Mouse (Mus musculus) hindbrain, embryonic 16.5 days (tissue): ENCODE measurements at regions not wholly inside any gene's neighbourhood (a gene's known extent, or its start where the extent isn't known, plus 50 kb on each side); places are given as distances from the start of the nearest gene placed in this dataset.
A peak's percentile ranks its signal among the peaks of the same experiment; 100 is the strongest.

Experiments used
- ATAC-seq: fragments of 200-750 bp; cut with Nextera tagmentation; 2 replicates; pipeline ENCODE4 v1.8.0; 2017; ENCODE audit warnings: moderate TSS enrichment, moderate library complexity
- H3K27ac ChIP-seq: fragments of 300-500 bp; sonication (generic); 2 replicates; pipeline ENCODE4 v1.5.1; 2014; ENCODE audit warnings: low read depth, mild to moderate bottlenecking, control low read depth, low read length, moderate library complexity
- H3K27me3 ChIP-seq: fragments of 300-500 bp; sonication (generic); replicated peaks from 2 replicates; pipeline ENCODE4 v1.6.1; 2014; ENCODE audit warnings: low read length; ENCODE audit not compliant: control insufficient read depth, insufficient read depth
- H3K36me3 ChIP-seq: fragments of 300-500 bp; sonication (generic); 2 replicates; pipeline ENCODE4 v1.6.1; 2014; ENCODE audit warnings: mild to moderate bottlenecking, low read length, moderate library complexity, mixed read lengths; ENCODE audit not compliant: control insufficient read depth, insufficient read depth
- H3K4me1 ChIP-seq: fragments of 300-500 bp; sonication (generic); 2 replicates; pipeline ENCODE4 v1.6.1; 2014; ENCODE audit warnings: low read depth, low read length; ENCODE audit not compliant: control insufficient read depth, insufficient read depth
- H3K4me2 ChIP-seq: fragments of 300-500 bp; sonication (generic); 2 replicates; pipeline ENCODE4 v1.6.1; 2014; ENCODE audit warnings: mild to moderate bottlenecking, low read length, control low read depth, moderate library complexity
- H3K4me3 ChIP-seq: fragments of 300-500 bp; sonication (generic); 2 replicates; pipeline ENCODE4 v1.5.1; 2014; ENCODE audit warnings: mild to moderate bottlenecking, low read length, control low read depth, moderate library complexity
- H3K9ac ChIP-seq: fragments of 300-500 bp; sonication (generic); 2 replicates; pipeline ENCODE4 v1.6.1; 2014; ENCODE audit warnings: low read depth, mild to moderate bottlenecking, control low read depth, low read length, moderate library complexity
- H3K9me3 ChIP-seq: fragments of 300-500 bp; sonication (generic); 2 replicates; pipeline ENCODE4 v1.6.1; 2014; ENCODE audit warnings: mild to moderate bottlenecking, low read length, moderate library complexity; ENCODE audit not compliant: control insufficient read depth
- WGBS: fragments of 180-500 bp; shearing (Covaris S2); extraction: QIAGEN DNeasy Blood & Tissue Kit; methylation state at CpG from one replicate; pipeline ENCODE4 v1.1.7; 2014; 5-methylcytosine and 5-hydroxymethylcytosine counted together

- ATAC-seq, result no peak
- no peak overlapping the region for H3K27ac ChIP-seq
- peaks cover 3% of the 10 kb centered on the region for H3K9me3 ChIP-seq
- H3K4me3 ChIP-seq, result no peak overlapping the region
- no peaks in the 10 kb centered on the region for H3K4me1 ChIP-seq
- 85% methylated on average over 9 of the region's 9 CpGs for WGBS
- no peak overlapping the region for H3K9ac ChIP-seq
- H3K36me3 ChIP-seq, result no peaks in the 10 kb centered on the region
- no peak overlapping the region for H3K4me2 ChIP-seq
- H3K27me3 ChIP-seq, result no peaks in the 10 kb centered on the region
Measured at GRCm38 (mm10) chr19:37754024-37754423, 56.4 kb downstream of the Cyp26a1 start.

DNA sequence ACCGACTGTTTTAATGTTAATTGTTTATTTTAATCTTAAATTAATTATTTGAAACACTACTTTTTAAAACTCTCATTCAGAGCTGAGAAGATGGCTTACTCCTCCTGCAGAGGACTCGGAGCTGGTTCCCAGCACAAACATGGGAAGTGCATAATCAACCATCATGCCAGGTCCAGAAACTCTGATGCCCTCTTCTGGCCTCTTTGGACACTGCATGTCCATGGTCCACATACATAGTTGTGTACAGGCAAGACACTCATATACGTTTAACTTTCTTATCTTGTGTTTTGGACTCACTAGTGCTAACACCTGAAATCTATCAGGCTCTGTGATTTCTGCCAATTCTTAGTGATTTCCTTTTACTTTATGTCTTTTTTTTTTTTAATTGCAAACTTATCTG lies 57.8 kb downstream of the Cyp26a1 start:
- Histone ChIP-seq H3K9me3 (peaks cover 3% of the 10 kb centered on the region), H3K4me1 (no peaks in the 10 kb centered on the region), H3K4me3 (no peak overlapping the region), H3K36me3 (no peaks in the 10 kb centered on the region), H3K9ac (no peak overlapping the region), H3K27me3 (no peaks in the 10 kb centered on the region), H3K27ac (no peak overlapping the region), H3K4me2 (no peak overlapping the region)
- 90% methylated on average over 3 of the region's 3 CpGs for WGBS
- ATAC-seq, result no peak

DNA sequence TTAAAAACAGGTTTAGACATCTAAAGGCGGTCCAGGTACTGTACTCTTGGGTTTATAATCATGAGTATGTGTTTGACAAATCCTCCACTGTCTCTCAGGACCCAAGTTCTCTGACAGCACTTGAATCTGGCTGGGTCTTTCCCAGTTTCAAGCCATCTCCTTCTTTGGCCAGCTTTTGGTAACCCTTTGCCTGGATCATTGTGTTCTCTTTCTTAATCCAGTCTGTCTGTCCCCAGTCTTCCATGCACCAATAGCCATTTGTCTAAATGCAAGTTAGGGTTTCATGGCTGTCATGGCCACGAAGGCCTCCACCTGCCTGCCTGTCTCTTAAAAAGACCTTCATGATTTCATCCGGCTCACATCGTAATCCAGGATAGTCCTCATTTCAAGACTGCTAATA lies 71.8 kb downstream of the Cyp26a1 start:
- Histone ChIP-seq H3K4me1 (no peaks in the 10 kb centered on the region), H3K27me3 (no peaks in the 10 kb centered on the region), H3K4me3 (no peak overlapping the region), H3K4me2 (no peak overlapping the region), H3K9me3 (no peaks in the 10 kb centered on the region), H3K9ac (no peak overlapping the region), H3K27ac (no peak overlapping the region), H3K36me3 (no peaks in the 10 kb centered on the region)
- WGBS, result 92% methylated on average over 4 of the region's 4 CpGs
- ATAC-seq, result no peak

DNA sequence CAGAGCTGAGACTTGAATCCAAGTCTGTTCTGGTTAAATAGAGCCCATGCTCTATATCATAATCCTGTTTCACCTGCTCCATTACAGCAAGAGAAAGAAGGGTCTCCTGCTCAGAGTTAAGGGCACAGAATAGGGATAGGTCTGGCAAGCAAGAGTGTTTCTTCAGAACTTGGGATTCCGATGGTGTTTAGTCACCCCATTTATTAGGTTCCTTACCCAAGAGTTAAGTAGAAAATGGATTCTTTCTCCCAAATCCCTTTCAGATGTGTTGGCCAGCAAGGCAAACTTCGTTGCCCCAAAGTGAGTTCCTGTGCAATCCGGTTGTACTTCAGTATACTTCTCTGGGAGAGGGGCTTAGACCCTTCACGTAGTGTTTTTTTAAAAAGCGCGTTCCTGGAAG lies 74.4 kb downstream of the Cyp26a1 start:
- H3K27ac ChIP-seq, result no peak overlapping the region
- no peak overlapping the region for H3K9ac ChIP-seq
- H3K4me3 ChIP-seq, result no peak overlapping the region
- H3K36me3 ChIP-seq, result no peaks in the 10 kb centered on the region
- H3K27me3 ChIP-seq, result no peaks in the 10 kb centered on the region
- 91% methylated on average over 6 of the region's 6 CpGs for WGBS
- no peaks in the 10 kb centered on the region for H3K4me1 ChIP-seq
- no peak overlapping the region for H3K4me2 ChIP-seq
- no peaks in the 10 kb centered on the region for H3K9me3 ChIP-seq
- ATAC-seq, result no peak

DNA sequence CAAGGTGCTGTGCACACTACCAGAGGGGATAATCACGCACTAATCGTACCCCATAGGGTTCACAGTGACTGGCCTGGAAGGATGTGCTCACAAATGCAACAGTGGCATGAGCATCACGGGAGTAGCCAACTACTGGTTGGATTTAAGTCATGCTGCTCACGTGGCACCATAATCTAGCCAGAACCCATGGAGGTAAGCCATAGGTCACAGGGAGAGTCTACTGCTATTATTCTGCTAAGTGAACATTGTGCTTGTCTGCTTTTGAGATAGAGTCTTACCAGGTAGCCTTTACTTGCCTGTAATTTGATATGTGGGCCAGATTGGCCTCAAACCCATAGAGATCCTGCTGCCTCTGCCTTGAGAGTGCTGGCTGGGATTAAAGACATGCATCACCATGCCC lies 77.0 kb downstream of the Cyp26a1 start:
- WGBS, result 97% methylated on average over 4 of the region's 4 CpGs
- Histone ChIP-seq H3K9ac (no peak overlapping the region), H3K4me3 (no peak overlapping the region), H3K4me1 (no peaks in the 10 kb centered on the region), H3K9me3 (no peaks in the 10 kb centered on the region), H3K36me3 (no peaks in the 10 kb centered on the region), H3K27me3 (no peaks in the 10 kb centered on the region), H3K27ac (no peak overlapping the region), H3K4me2 (no peak overlapping the region)
- ATAC-seq, result no peak

- 97% methylated on average over 1 of the region's 1 CpGs for WGBS
- no peaks in the 10 kb centered on the region for H3K9me3 ChIP-seq
- no peak overlapping the region for H3K4me2 ChIP-seq
- H3K27me3 ChIP-seq, result no peaks in the 10 kb centered on the region
- no peaks in the 10 kb centered on the region for H3K4me1 ChIP-seq
- no peak overlapping the region for H3K27ac ChIP-seq
- no peak overlapping the region for H3K4me3 ChIP-seq
- H3K9ac ChIP-seq, result no peak overlapping the region
- no peak for ATAC-seq
- no peaks in the 10 kb centered on the region for H3K36me3 ChIP-seq
Measured at GRCm38 (mm10) chr19:37774966-37775365, 77.4 kb downstream of the Cyp26a1 start.

DNA sequence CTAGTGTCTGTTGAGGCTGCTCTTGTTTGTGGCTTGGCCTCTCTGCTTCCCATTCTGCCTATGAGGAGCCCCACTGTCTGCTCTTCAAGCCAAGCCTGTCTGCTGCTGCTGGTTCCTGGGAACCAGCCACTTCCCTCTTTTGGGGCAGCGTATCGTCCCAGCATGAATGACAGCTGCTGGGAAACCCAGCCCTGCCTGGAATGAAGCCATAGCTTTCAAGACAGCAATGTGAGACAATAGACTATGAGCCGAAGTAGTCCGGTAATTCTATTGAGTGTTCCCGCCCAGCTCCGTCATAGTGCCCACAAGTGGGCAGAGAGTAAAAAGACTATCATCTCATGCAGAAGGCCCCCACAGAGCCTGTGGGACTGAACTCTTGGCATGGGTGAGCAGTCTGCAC lies 80.4 kb downstream of the Cyp26a1 start:
- Histone ChIP-seq H3K4me3 (no peak overlapping the region), H3K36me3 (no peaks in the 10 kb centered on the region), H3K4me1 (no peaks in the 10 kb centered on the region), H3K9ac (no peak overlapping the region), H3K4me2 (no peak overlapping the region), H3K27me3 (no peaks in the 10 kb centered on the region), H3K27ac (no peak overlapping the region), H3K9me3 (no peaks in the 10 kb centered on the region)
- whole genome bisulfite sequencing, result 36% methylated on average over 6 of the region's 6 CpGs
- ATAC-seq, result peak; percentile 65

DNA sequence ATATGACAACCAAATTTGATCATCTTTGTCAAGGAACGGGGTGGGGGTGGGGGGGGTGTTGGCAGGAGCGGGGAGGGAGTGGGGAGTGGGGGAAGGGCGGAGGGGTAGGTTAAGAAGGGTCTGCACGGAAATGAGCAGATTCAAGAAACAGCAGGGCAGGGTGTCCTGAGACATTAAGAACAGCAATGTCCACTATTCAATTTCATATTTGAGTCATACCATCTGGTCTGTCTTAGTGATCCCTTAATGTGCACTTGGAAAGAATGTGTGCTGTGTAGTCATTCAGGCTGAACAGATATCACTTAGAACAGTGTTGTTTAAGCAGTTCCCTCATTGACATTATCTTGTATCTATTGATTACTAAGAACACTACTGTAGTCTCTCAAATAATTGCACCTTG lies 81.0 kb downstream of the Cyp26a1 start:
- no peak overlapping the region for H3K4me2 ChIP-seq

DNA sequence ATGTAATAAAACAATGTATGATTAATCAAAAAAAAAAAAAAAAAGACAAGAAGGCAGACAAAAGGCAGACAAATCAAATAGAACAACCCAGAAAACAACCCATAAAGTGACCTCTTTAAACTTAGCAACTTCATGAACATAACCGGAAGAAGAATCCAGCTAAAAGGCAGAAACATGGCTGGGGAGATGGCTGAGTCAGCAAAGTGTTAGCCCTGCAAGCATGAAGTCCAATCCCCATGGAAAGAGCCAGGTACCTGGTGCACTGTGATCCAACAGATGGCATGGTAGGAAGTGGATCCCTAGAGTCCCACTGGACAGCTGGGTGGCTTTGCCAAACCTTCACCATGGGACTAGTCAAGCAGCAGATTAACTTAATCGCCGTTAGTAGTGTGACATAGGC lies 90.9 kb downstream of the Cyp26a1 start:
- H3K4me3 ChIP-seq, result no peak overlapping the region
- H3K4me2 ChIP-seq, result no peak overlapping the region
- H3K4me1 ChIP-seq, result peaks cover 6% of the 10 kb centered on the region
- no peaks in the 10 kb centered on the region for H3K9me3 ChIP-seq
- H3K27me3 ChIP-seq, result 0 out of 2 replicates have a peak, but pooled peaks cover 3% of the 10 kb centered on the region
- WGBS, result 89% methylated on average over 3 of the region's 3 CpGs
- H3K36me3 ChIP-seq, result no peaks in the 10 kb centered on the region
- ATAC-seq, result no peak
- no peak overlapping the region for H3K27ac ChIP-seq
- H3K9ac ChIP-seq, result no peak overlapping the region

More for the DNA sequence above, 81.0 kb downstream of the Cyp26a1 start:
- 83% methylated on average over 4 of the region's 4 CpGs for WGBS
- Histone ChIP-seq H3K27me3 (no peaks in the 10 kb centered on the region), H3K27ac (no peak overlapping the region), H3K36me3 (no peaks in the 10 kb centered on the region), H3K4me3 (no peak overlapping the region), H3K9me3 (no peaks in the 10 kb centered on the region), H3K4me1 (no peaks in the 10 kb centered on the region), H3K9ac (no peak overlapping the region)
- no peak for ATAC-seq

DNA sequence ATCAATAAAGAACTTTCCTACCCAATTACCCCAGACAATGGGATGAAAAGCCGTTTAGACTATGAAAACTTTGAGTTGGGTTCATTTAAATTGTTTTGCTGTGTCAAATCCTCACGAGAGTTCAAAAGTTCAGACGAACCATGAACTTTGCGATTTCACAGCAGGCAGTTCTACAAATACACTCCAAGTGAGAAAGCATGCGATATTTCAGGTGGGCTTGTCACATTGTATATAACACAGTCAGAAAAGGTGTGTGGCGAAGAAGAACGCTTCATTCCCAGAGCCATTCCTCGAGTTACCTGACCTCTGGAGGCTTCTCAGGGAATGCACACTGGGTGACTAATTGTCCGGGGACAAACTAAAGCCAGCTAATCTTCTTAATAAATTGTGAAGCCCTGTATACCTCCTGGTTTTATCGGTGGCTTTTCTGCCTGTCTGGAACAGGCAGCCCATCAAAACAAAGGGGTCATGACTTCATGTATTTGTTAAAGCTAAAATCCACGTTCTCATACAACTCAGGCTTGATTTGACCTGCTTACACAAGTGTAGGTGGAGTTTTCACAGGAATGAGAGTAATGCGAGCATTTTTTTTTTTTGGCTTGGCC lies 92.1 kb downstream of the Cyp26a1 start:
- Histone ChIP-seq H3K27me3 (0 out of 2 replicates have a peak, but pooled peaks cover 3% of the 10 kb centered on the region), H3K27ac (no peak overlapping the region), H3K4me1 (peaks cover 6% of the 10 kb centered on the region), H3K9ac (no peak overlapping the region), H3K9me3 (no peaks in the 10 kb centered on the region), H3K36me3 (no peaks in the 10 kb centered on the region), H3K4me2 (no peak overlapping the region), H3K4me3 (no peak overlapping the region)
- WGBS, result 46% methylated on average over 12 of the region's 12 CpGs
- no peak for ATAC-seq
